Mouse (Mus musculus): ENCODE results near the gene Glyctk.

DNA sequence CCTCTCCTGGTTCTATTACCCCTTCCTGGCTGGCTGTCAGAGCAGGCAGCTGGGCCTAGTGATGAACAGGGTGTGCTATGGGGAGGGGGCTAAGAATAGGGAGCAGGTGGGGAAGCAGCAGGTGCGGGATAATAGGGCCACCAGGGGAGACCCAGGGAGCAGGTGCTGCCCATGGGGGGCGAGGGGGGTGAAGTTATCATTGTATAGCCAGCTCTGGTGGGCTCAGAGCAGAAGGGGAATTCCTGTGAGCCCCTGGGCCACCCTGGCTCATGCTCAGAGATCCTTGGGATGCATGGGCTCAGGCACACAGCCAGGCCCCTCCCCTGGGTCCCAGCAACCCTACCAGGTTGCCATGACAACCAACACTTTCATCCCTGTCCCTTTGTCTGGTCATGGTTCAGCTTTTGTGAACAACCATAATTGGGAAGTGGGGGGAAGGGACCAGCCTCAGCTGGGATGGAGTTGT lies 31.1 kb downstream of the Glyctk start:
- no peak for TF ChIP-seq EP300 (IDR thresholded peaks at IDR 0.05; ENCODE audit: low read depth)
- no peak for TF ChIP-seq CTCF (IDR thresholded peaks at IDR 0.05; ENCODE audit: low read depth)
